Mouse (Mus musculus) cerebellum, adult 2 months (tissue): ENCODE measurements around the gene Prkacb. TPM values are rescaled to one million over a fixed set of nuclear protein-coding genes. Genes with fewer than 3 reads are reported as not detected.

ENCODE experiments used
- DNase-seq, 2 experiments: peaks; one replicate each; pipeline ENCODE4 v3.0.0; 2021
- H3K27ac ChIP-seq: fragments of 200-500 bp; 2 replicates; pipeline ENCODE4 v1.5.1; 2012; ENCODE audit warnings: low read length, control low read depth, inconsistent platforms; ENCODE audit not compliant: insufficient read depth
- H3K27me3 ChIP-seq: fragments of 200-500 bp; 2 replicates; pipeline ENCODE4 v1.6.1; 2012; ENCODE audit warnings: inconsistent platforms, mild to moderate bottlenecking, low read length, moderate library complexity; ENCODE audit not compliant: control insufficient read depth, insufficient read depth
- H3K4me1 ChIP-seq: fragments of 200-500 bp; 2 replicates; pipeline ENCODE4 v1.6.1; 2011; ENCODE audit warnings: low read length; ENCODE audit not compliant: control insufficient read depth, insufficient read depth
- H3K4me3 ChIP-seq: fragments of 200-500 bp; replicated peaks from 2 replicates; pipeline ENCODE3; 2011; ENCODE audit warnings: mild to moderate bottlenecking, low read depth, low read length, control low read depth; ENCODE audit not compliant: insufficient read depth
- CTCF ChIP-seq: fragments of 200-500 bp; IDR thresholded peaks from 2 replicates; pipeline ENCODE4 v1.5.1; 2011; ENCODE audit warnings: low read depth, mild to moderate bottlenecking, control low read depth, low read length, moderate library complexity, borderline replicate concordance; ENCODE audit not compliant: insufficient read depth
- POLR2A ChIP-seq: fragments of 200-500 bp; IDR thresholded peaks from 2 replicates; pipeline ENCODE4 v1.6.1; 2011; ENCODE audit warnings: low read length, control low read depth, borderline replicate concordance; ENCODE audit not compliant: insufficient read depth
- WGBS: fragments of 180-500 bp; shearing (Covaris S2); methylation state at CpG from one replicate; pipeline ENCODE4 v1.1.7; 2018; 5-methylcytosine and 5-hydroxymethylcytosine counted together
- polyA plus RNA-seq: library from polyadenylated mRNA; depleted of rRNA; stranded (reverse); fragments of >200 nt; gene quantifications from 2 replicates; pipeline ENCODE4 v1.2.3, GENCODE M21; 2012

Gene Prkacb
- polyA plus RNA-seq, 1 experiment: 166 TPM

DNA sequence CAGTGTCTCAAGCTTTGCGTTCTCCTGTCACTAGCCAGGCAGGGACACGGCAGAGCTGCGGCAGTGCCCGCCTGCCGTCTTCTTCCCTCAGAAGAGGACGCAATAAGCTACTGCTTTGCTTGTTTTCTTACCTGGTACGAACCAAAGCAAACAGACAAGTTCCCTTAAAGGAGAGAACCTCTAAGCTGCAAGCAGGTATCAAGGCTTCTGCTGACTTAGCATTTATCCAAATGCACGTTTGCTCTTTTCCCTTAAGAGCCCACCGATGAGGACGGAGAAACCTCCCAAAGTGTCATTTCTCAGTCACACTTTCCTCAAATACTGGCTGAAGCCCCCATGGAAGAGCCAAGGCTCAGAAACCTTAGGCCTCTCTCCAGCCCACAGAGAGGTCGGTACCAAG lies 81.3 kb downstream of the Prkacb start:
- TF ChIP-seq CTCF: no peak
- no peak for TF ChIP-seq POLR2A
- Histone ChIP-seq H3K4me1 (no peaks in the 10 kb centered on the region), H3K27me3 (no peaks in the 10 kb centered on the region), H3K4me3 (no peak overlapping the region), H3K27ac (no peak overlapping the region)
- 94% methylated on average over 11 of the region's 11 CpGs for WGBS
- DNase-seq: no peak

DNA sequence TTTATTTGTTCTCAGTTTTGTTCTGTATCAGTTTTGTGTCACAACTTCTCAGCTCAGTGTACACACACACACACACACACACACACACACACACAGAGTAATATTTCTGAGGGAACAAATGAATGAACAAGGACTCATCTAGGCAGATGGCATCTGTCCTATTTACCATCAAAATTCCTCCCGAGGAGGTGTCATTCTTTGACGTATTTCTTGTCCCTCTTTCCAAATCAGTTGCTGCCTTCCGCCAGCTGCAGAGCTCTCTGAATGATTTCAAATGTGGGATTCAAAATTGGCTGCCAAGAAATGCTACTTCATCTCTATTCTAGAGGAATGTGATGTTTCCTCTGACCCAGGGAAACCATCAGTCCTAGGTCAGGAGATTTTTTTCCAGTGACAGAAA lies 89.8 kb downstream of the Prkacb start:
- no peaks in the 10 kb centered on the region for H3K27me3 ChIP-seq
- H3K4me1 ChIP-seq: no peaks in the 10 kb centered on the region
- no peak overlapping the region for H3K27ac ChIP-seq
- DNase-seq: no peak
- TF ChIP-seq POLR2A (no peak), CTCF (no peak)
- no peak overlapping the region for H3K4me3 ChIP-seq
- WGBS: 21% methylated on average over 3 of the region's 3 CpGs

DNA sequence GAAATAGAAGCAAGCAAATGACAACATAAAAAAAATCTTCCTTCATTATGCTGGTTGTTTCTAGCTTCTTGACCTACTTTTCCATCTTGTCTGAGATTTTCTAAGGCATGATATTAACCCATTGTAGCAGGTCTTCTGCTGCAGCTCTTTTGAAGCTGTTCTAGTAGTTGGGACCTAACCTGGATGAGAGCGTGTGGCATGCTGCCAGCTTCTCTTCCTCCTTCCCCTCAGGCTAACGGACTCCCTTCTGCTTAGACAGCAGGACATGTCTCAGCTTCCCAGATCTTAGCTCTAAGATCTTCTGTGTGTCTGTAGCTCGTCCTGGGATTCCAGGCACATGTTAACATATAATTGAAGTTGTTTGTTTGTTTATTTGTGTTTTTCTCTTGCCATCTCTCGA lies 93.1 kb downstream of the Prkacb start:
- DNase-seq: no peak
- TF ChIP-seq POLR2A (no peak), CTCF (no peak)
- Histone ChIP-seq H3K27me3 (no peaks in the 10 kb centered on the region), H3K4me1 (no peaks in the 10 kb centered on the region), H3K4me3 (no peak overlapping the region), H3K27ac (no peak overlapping the region)
- 37% methylated on average over 4 of the region's 4 CpGs for WGBS

DNA sequence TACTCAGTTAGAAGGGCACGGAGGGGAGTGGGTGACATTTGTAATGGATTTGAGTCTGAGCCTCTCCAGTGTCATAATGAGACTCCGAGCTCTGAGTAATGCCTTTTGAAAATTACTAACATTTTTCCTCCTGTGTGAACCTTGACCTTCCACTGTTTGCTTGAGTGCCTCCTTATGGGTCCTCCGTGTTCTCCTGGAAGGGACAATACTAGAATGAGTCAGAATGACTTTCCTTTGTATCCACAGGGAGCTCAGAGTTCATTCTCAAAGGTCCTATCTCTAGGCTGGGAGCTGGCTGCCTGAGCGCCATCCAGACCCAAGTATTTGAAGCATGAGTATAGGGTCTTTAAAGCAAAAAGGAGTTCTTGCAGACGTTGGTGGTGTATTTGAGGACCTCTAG lies 94.5 kb downstream of the Prkacb start:
- no peak for TF ChIP-seq POLR2A
- no peak for TF ChIP-seq CTCF
- Histone ChIP-seq H3K4me3 (no peak overlapping the region), H3K4me1 (no peaks in the 10 kb centered on the region), H3K27me3 (no peaks in the 10 kb centered on the region), H3K27ac (no peak overlapping the region)
- 69% methylated on average over 5 of the region's 5 CpGs for WGBS
- DNase-seq: no peak

DNA sequence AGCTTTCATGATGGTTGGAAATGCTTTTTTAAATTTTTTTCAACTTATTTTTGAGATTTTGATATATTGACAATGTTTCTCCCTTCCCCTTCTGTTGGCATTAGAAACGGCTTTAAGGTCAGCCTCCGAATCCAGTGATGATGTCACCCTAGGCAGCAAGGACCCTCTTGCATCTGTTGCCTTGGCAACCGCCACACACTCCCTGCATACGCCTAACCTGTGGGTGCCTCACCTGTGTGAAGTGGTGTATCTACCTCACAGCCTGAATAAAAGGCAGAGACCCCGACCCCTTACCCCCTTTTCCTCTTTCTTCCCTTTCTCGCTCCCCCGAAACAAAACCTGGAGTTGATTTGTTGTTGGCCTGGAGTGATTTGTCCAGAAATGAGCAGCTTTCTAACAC lies 100.5 kb downstream of the Prkacb start:
- TF ChIP-seq CTCF (no peak), POLR2A (no peak)
- H3K4me3 ChIP-seq: no peak overlapping the region
- DNase-seq: no peak
- 74% methylated on average over 7 of the region's 7 CpGs for WGBS
- H3K27ac ChIP-seq: no peak overlapping the region
- no peaks in the 10 kb centered on the region for H3K4me1 ChIP-seq
- no peaks in the 10 kb centered on the region for H3K27me3 ChIP-seq

DNA sequence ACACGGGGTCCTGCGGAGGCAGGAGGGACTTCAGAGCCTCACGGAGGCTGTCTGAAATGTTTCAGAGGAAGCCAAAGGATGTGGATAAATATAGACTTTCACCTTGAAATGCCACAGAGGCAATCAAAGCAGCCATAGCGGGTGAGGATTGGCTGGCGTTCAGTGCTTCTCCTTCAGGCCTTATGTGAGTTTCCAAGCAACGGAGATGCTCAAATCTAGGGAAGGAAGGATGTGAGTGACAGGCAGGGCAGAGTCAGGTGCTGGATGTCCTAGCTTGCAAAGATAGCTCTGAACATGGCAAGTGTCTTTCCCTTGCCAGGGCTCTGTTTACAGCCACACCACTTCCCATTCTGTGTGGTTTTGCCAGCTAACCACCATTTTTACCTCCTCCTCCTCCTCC lies 101.2 kb downstream of the Prkacb start:
- Histone ChIP-seq H3K4me1 (no peaks in the 10 kb centered on the region), H3K4me3 (no peak overlapping the region), H3K27me3 (no peaks in the 10 kb centered on the region), H3K27ac (no peak overlapping the region)
- 38% methylated on average over 6 of the region's 6 CpGs for WGBS
- no peak for TF ChIP-seq CTCF
- TF ChIP-seq POLR2A: no peak
- DNase-seq: no peak

DNA sequence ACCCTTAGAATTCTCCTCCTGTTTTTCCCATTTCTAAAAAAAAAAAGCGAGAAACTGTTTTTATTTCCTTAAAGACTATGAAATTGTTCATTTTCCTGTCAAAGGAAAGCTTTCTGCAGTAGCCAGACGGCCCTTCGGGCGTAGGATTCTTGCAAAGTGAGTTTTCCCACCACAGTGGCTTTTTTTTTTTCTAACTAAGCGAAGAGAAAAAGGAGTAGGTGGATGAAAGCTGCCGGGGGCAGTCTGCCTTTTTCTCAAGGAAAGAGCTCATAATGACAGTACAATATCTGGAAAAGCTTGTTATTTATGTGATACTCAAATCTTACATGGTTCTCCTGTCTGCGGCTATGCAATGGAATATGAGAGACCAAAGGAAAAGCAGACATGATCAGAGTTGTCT lies 101.7 kb downstream of the Prkacb start:
- WGBS: 83% methylated on average over 7 of the region's 7 CpGs
- no peak for DNase-seq
- no peak overlapping the region for H3K4me3 ChIP-seq
- H3K4me1 ChIP-seq: no peaks in the 10 kb centered on the region
- H3K27me3 ChIP-seq: no peaks in the 10 kb centered on the region
- no peak overlapping the region for H3K27ac ChIP-seq
- TF ChIP-seq POLR2A: no peak
- TF ChIP-seq CTCF: no peak

DNA sequence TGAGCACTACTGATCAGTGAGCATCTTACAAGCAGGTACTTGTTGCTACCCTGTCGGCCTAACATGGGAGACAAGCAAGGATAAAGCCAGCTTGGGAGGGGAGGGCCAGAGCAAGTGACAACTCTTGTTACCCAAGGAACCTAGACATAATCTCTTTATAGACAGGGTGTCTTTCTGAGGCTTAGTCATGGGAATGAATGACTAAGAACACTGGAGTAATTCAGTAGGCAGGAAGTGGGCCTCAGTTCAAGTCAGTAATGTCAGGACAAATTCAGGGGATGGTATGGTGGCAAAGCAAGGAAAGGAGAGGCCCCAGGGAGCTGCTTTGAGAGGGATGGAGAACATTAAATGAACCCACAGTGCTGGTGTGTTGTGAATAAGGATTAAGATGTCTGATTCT lies 103.7 kb downstream of the Prkacb start:
- Histone ChIP-seq H3K4me3 (no peak overlapping the region), H3K27ac (no peak overlapping the region), H3K4me1 (no peaks in the 10 kb centered on the region), H3K27me3 (no peaks in the 10 kb centered on the region)
- WGBS: 80% methylated on average over 1 of the region's 1 CpGs
- no peak for TF ChIP-seq POLR2A
- TF ChIP-seq CTCF: no peak
- no peak for DNase-seq

DNA sequence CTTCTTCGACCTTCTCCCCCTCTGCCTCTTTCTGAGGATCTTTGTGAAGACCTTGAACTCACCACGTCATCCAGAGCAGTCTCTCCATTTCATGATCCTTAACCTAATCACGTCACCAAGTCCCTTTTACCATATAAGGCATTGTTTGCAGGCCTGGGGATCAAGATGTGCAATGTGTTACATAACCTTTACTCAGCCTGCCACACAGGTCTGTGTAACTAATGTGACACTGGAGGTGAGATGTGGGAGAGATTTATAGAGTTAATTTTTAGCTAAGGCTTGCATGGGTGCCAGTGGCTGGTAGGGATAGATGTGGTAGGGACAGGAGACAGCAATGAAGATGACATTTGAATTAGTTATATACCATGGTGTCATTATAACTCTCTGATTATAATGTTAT lies 104.4 kb downstream of the Prkacb start:
- no peak for DNase-seq
- Histone ChIP-seq H3K4me3 (no peak overlapping the region), H3K27me3 (no peaks in the 10 kb centered on the region), H3K27ac (no peak overlapping the region), H3K4me1 (no peaks in the 10 kb centered on the region)
- TF ChIP-seq POLR2A: no peak
- no peak for TF ChIP-seq CTCF
- WGBS: 78% methylated on average over 3 of the region's 3 CpGs
